Mouse (Mus musculus) heart, embryonic 12.5 days (tissue): ENCODE results near the gene Plcg2. TPM values are rescaled to one million over a fixed set of nuclear protein-coding genes. Genes with fewer than 3 reads are reported as not detected.

Source experiments
- ATAC-seq: fragments of 200-750 bp; cut with Nextera tagmentation; 2 replicates; pipeline ENCODE4 v1.8.0; 2017; ENCODE audit warnings: moderate TSS enrichment, moderate library complexity; ENCODE audit not compliant: insufficient number of reproducible peaks, low FRiP score
- H3K27ac ChIP-seq: fragments of 300-500 bp; sonication (generic); 2 replicates; pipeline ENCODE4 v1.5.1; 2016; ENCODE audit warnings: mild to moderate bottlenecking, moderate library complexity; ENCODE audit not compliant: poor library complexity, severe bottlenecking
- H3K27me3 ChIP-seq: fragments of 300-500 bp; sonication (generic); replicated peaks from 2 replicates; pipeline ENCODE4 v1.6.1; 2016; ENCODE audit warnings: mild to moderate bottlenecking, moderate library complexity
- H3K36me3 ChIP-seq: fragments of 300-500 bp; sonication (generic); 2 replicates; pipeline ENCODE4 v1.6.1; 2016; ENCODE audit warnings: mild to moderate bottlenecking, moderate library complexity
- H3K4me1 ChIP-seq: fragments of 300-500 bp; sonication (generic); replicated peaks from 2 replicates; pipeline ENCODE4 v1.6.1; 2016; ENCODE audit warnings: mild to moderate bottlenecking
- H3K4me2 ChIP-seq: fragments of 300-500 bp; sonication (generic); 2 replicates; pipeline ENCODE4 v1.6.1; 2016; ENCODE audit warnings: mild to moderate bottlenecking, moderate library complexity
- H3K4me3 ChIP-seq: fragments of 300-500 bp; sonication (generic); 2 replicates; pipeline ENCODE4 v1.5.1; 2016; ENCODE audit warnings: mild to moderate bottlenecking
- H3K9ac ChIP-seq: fragments of 300-500 bp; sonication (generic); 2 replicates; pipeline ENCODE4 v1.6.1; 2016; ENCODE audit warnings: mild to moderate bottlenecking, moderate library complexity
- H3K9me3 ChIP-seq: fragments of 300-500 bp; sonication (generic); replicated peaks from 2 replicates; pipeline ENCODE4 v1.6.1; 2016; ENCODE audit warnings: mild to moderate bottlenecking, moderate library complexity
- WGBS: fragments of 180-500 bp; shearing (Covaris S2); methylation state at CpG from one replicate; pipeline ENCODE4 v1.1.7; 2016; 5-methylcytosine and 5-hydroxymethylcytosine counted together
- polyA plus RNA-seq: library from polyadenylated mRNA; unstranded; fragments of >200 nt; fragmentation: Nextera tagmentation; extraction: Ambion mirVana; gene quantifications from 2 replicates; pipeline ENCODE4 v1.2.1, GENCODE M21; 2016

The Plcg2 gene
- polyA plus RNA-seq, 1 experiment from 2014 or later: 9.2 TPM

DNA sequence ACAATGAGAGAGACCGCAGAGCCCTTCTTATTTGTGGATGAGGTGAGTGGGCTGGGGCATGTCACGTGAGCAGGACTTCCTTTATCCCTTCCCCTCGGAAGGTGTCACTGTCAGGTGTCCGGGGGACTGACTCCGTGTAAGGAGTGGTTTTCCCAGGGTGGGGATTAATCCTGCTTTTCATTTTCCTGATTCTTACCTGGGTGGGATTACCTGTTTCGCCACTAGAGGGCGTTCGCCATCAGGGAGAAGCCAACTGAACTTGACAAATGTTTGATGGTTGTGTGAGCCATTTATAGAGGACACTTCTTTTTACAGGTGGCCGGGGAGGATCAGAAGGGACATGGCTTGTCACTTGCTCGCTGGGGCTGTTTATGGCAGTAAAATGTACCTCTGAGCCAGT lies 79.8 kb downstream of the Plcg2 start:
- Histone ChIP-seq H3K36me3 (no peaks in the 10 kb centered on the region), H3K4me2 (no peak overlapping the region), H3K27me3 (no peaks in the 10 kb centered on the region), H3K4me1 (no peaks in the 10 kb centered on the region), H3K9ac (no peak overlapping the region), H3K27ac (no peak overlapping the region), H3K4me3 (no peak overlapping the region), H3K9me3 (0 out of 2 replicates have a peak, but pooled peaks cover 5% of the 10 kb centered on the region)
- WGBS: 54% methylated on average over 10 of the region's 10 CpGs
- no peak for ATAC-seq

DNA sequence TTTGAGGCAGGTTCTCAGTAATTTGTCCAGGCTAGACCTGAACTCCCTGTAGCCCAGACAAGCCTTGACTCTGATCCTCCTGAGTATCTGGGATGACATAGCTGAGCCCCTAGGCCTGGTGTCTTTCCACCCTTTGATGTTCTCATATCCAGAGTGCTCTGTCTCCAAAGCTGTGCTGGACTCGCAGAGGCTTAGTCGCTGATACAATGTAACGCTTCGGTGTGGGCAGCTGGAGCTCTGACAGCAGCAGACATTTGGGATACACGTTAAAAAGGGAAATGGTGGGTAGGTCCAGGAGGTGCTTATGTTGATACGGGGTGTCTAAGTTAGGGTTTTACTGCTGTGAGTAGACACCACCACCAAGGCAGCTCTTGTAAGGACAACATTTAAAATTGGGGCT lies 80.8 kb downstream of the Plcg2 start:
- WGBS: 84% methylated on average over 6 of the region's 6 CpGs
- Histone ChIP-seq H3K27me3 (no peaks in the 10 kb centered on the region), H3K9ac (no peak overlapping the region), H3K36me3 (no peaks in the 10 kb centered on the region), H3K27ac (no peak overlapping the region), H3K4me2 (no peak overlapping the region), H3K4me3 (no peak overlapping the region), H3K9me3 (0 out of 2 replicates have a peak, but pooled peaks cover 11% of the 10 kb centered on the region), H3K4me1 (no peaks in the 10 kb centered on the region)
- no peak for ATAC-seq

DNA sequence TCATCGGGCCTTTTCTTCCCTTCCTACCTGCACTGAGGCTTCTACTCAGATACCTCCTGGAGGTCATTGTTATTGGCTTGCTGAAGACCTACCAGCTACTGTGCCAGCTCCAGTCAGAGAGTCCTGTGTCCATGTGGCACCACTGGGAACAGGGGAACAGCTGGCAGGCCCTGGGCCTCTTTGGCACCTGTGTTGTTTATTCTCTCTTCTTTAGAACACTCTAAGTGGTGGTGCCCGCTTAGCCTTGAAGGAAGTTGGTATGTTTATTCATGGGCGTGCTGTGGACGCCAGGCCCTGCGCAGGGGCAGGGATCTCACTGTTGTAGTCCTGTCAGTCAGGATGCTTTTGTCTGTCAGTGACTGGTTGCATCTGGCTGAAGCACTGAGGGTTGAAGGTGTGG lies 95.8 kb downstream of the Plcg2 start:
- H3K9me3 ChIP-seq: peaks cover 19% of the 10 kb centered on the region
- no peaks in the 10 kb centered on the region for H3K27me3 ChIP-seq
- no peak overlapping the region for H3K4me2 ChIP-seq
- H3K4me1 ChIP-seq: peaks cover 3% of the 10 kb centered on the region; the same call in 1 of the 2 replicates
- no peak overlapping the region for H3K9ac ChIP-seq
- no peak overlapping the region for H3K4me3 ChIP-seq
- 83% methylated on average over 5 of the region's 5 CpGs for WGBS
- ATAC-seq: no peak
- H3K27ac ChIP-seq: no peak overlapping the region
- H3K36me3 ChIP-seq: peaks cover 15% of the 10 kb centered on the region; the same call in 1 of the 2 replicates

GRCm38 (mm10) chr8:117595001-117595400 lies 96.9 kb downstream of the Plcg2 start:
- Histone ChIP-seq H3K4me2 (no peak overlapping the region), H3K4me3 (no peak overlapping the region), H3K9me3 (peaks cover 19% of the 10 kb centered on the region), H3K9ac (no peak overlapping the region), H3K27me3 (no peaks in the 10 kb centered on the region), H3K4me1 (peaks cover 3% of the 10 kb centered on the region; the same call in 1 of the 2 replicates), H3K27ac (no peak overlapping the region), H3K36me3 (peaks cover 15% of the 10 kb centered on the region; the same call in 1 of the 2 replicates)
- whole genome bisulfite sequencing: 75% methylated on average over 2 of the region's 2 CpGs
- ATAC-seq: no peak

DNA sequence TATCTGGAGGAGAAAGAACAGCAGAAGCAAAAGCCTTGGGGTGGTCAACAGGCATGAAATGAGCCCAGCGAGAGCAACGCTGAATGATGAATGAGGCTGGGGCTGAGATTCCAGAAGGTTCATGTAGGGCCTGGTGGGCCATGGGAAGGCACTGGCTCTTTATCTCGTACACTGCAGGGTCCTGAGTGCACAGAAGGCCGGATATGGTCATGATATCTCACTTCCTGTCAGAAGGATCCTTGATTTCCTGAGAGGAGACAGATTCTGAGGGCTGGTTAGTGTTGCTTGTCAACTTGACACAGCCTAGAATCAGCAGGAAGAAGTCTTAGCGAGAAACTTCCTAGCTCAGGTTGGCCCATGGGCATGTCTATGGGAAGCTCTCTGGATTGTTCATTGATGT lies 98.7 kb downstream of the Plcg2 start:
- no peak overlapping the region for H3K4me3 ChIP-seq
- no peak overlapping the region for H3K4me2 ChIP-seq
- H3K27ac ChIP-seq: no peak overlapping the region; the same call in 1 of the 2 replicates
- peaks cover 13% of the 10 kb centered on the region; the same call in 1 of the 2 replicates for H3K36me3 ChIP-seq
- H3K9ac ChIP-seq: no peak overlapping the region
- no peaks in the 10 kb centered on the region for H3K27me3 ChIP-seq
- peaks cover 19% of the 10 kb centered on the region for H3K9me3 ChIP-seq
- ATAC-seq: no peak; the same call in 1 of the 2 replicates
- WGBS: 41% methylated on average over 5 of the region's 5 CpGs
- H3K4me1 ChIP-seq: peaks cover 3% of the 10 kb centered on the region; the same call in 1 of the 2 replicates

- 72% methylated on average over 13 of the region's 13 CpGs for WGBS
- H3K36me3 ChIP-seq: peaks cover 13% of the 10 kb centered on the region; the same call in 1 of the 2 replicates
- H3K9ac ChIP-seq: no peak overlapping the region
- no peak overlapping the region for H3K4me2 ChIP-seq
- H3K4me1 ChIP-seq: no peaks in the 10 kb centered on the region
- H3K9me3 ChIP-seq: peaks cover 19% of the 10 kb centered on the region
- no peak overlapping the region for H3K4me3 ChIP-seq
- H3K27ac ChIP-seq: no peak overlapping the region
- no peaks in the 10 kb centered on the region for H3K27me3 ChIP-seq
- ATAC-seq: no peak
These were observed 102.7 kb downstream of the Plcg2 start for GRCm38 (mm10) chr8:117600839-117601238.

- Histone ChIP-seq H3K4me2 (no peak overlapping the region), H3K9ac (no peak overlapping the region), H3K36me3 (no peaks in the 10 kb centered on the region), H3K27me3 (no peaks in the 10 kb centered on the region), H3K4me3 (no peak overlapping the region), H3K9me3 (no peaks in the 10 kb centered on the region; the same call in 1 of the 2 replicates), H3K4me1 (no peaks in the 10 kb centered on the region), H3K27ac (no peak overlapping the region)
- WGBS: 88% methylated on average over 12 of the region's 12 CpGs
- no peak for ATAC-seq
These were observed 106.0 kb downstream of the Plcg2 start for GRCm38 (mm10) chr8:117604101-117604500.

DNA sequence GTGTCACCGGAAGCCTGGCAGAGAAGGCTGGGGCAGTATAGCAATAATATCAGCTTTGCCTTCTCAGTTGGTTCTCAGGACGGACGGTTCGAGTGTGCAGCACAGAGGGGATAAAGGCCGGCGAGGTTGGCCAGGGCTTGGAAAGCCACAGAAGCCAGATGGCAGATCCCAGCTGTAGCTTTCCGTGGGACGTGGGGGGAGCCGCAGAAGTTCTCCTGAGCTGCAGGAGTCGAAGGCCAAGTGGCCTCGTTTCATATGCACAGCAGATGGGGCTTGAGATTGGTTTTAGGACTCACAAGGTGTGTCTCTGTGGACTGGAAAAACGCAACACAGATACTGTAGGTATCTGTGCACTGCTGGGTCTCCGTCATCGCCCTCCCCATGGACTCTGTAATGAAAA lies 106.6 kb downstream of the Plcg2 start:
- Histone ChIP-seq H3K4me1 (no peaks in the 10 kb centered on the region), H3K27ac (no peak overlapping the region), H3K27me3 (no peaks in the 10 kb centered on the region), H3K9ac (no peak overlapping the region), H3K36me3 (no peaks in the 10 kb centered on the region), H3K9me3 (no peaks in the 10 kb centered on the region; the same call in 1 of the 2 replicates), H3K4me2 (no peak overlapping the region), H3K4me3 (no peak overlapping the region)
- ATAC-seq: no peak
- WGBS: 90% methylated on average over 14 of the region's 14 CpGs

DNA sequence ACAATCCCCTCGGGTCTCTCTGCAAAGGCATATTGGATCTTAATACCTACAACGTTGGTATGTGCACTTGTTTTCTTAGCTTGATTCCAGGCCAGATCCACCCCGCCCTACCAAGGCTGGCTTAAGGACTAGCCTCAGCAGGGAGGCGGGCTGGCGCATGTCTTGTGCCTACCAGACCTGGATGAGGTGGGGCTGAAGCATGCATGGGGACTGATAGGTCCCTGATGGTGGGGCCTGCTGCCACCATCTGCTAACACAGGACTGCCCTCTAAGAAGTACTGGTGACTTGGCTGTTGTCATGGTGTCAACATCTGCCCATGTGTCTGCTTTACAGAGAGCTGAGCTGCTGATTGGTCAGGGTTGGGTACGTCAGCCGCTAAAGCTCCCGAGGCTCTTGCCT lies 107.1 kb downstream of the Plcg2 start:
- Histone ChIP-seq H3K36me3 (no peaks in the 10 kb centered on the region), H3K4me2 (no peak overlapping the region), H3K9ac (no peak overlapping the region), H3K4me3 (no peak overlapping the region), H3K9me3 (no peaks in the 10 kb centered on the region; the same call in 1 of the 2 replicates), H3K27me3 (no peaks in the 10 kb centered on the region), H3K27ac (no peak overlapping the region), H3K4me1 (no peaks in the 10 kb centered on the region)
- ATAC-seq: no peak
- 83% methylated on average over 8 of the region's 8 CpGs for WGBS

DNA sequence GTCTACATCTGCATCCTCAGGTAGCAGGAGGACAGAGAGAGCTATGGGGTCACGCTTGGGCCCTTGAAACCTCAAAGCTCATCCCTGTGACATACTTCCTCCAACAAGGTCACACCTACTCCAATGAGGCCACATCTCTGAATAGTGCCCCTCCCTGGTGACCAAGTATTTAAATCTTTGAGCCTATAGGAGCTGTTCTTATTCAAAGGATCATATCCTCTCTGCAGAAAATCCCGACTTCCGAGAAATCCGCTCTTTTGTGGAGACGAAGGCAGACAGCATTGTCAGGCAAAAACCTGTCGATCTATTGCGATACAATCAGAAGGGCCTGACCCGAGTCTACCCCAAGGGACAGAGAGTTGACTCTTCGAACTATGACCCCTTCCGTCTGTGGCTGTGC lies 112.4 kb downstream of the Plcg2 start:
- Histone ChIP-seq H3K9ac (no peak overlapping the region), H3K27ac (no peak overlapping the region), H3K4me1 (no peaks in the 10 kb centered on the region), H3K27me3 (no peaks in the 10 kb centered on the region), H3K4me3 (no peak overlapping the region), H3K9me3 (0 out of 2 replicates have a peak, but pooled peaks cover 9% of the 10 kb centered on the region), H3K36me3 (0 out of 2 replicates have a peak, but pooled peaks cover 13% of the 10 kb centered on the region), H3K4me2 (no peak overlapping the region)
- ATAC-seq: no peak
- WGBS: 83% methylated on average over 10 of the region's 10 CpGs

DNA sequence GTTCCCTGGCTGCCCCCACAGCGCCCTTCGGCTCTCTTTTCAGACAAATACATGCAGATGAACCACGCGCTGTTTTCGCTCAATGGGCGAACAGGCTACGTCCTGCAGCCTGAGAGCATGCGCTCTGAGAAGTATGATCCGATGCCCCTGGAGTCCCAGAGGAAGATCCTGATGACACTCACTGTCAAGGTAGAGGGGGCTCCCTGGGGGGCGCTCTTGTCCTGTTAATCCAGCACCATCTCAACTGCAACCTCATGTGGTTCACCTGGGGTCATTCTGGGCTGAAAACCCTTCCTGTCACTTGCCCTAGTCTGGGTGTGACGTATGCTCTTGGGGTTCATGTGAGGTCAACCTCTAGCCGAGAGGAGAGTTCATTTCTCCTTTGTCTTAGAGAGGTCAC lies 114.8 kb downstream of the Plcg2 start:
- 82% methylated on average over 12 of the region's 12 CpGs for WGBS
- no peak overlapping the region for H3K4me3 ChIP-seq
- H3K27me3 ChIP-seq: no peaks in the 10 kb centered on the region
- no peak overlapping the region for H3K9ac ChIP-seq
- no peak overlapping the region for H3K27ac ChIP-seq
- peaks cover 23% of the 10 kb centered on the region; the same call in 1 of the 2 replicates for H3K36me3 ChIP-seq
- H3K4me2 ChIP-seq: no peak overlapping the region
- no peaks in the 10 kb centered on the region for H3K4me1 ChIP-seq
- ATAC-seq: no peak
- H3K9me3 ChIP-seq: peaks cover 18% of the 10 kb centered on the region
